In genomic region chr5:97625200-97625599, GRCm38 (mm10) we compare ENCODE assay signal across 25 mouse cellular contexts.
DNase-seq lines count a peak whose midpoint lies in the region; ATAC-seq and TF ChIP-seq lines count a peak whose summit lies in the region.
"Had no signal": no experiment of that assay in that cellular context is flagged by ENCODE, and none has a peak within 500 bp of the region (broad histone marks: within the 10 kb centered on the region; RNA-seq: fewer than 3 reads in every experiment).

No protein-coding gene starts in this region.

- no peaks in the 10 kb centered on the region for H3K9me3 ChIP-seq in hindbrain, embryonic 14.5 days (ENCODE audit: control insufficient read depth, low read length)
- H3K9me3 ChIP-seq in midbrain, embryonic 13.5 days, result no peaks in the 10 kb centered on the region
- H3K9me3 ChIP-seq: embryonic facial prominence, embryonic 15.5 days; forebrain, embryonic 10.5 days; heart, embryonic 15.5 days; hindbrain, embryonic 10.5 days; hindbrain, embryonic 15.5 days had no signal

- no peak overlapping the region for H3K9ac ChIP-seq in hindbrain, embryonic 14.5 days
- no peak overlapping the region for H3K9ac ChIP-seq in midbrain, embryonic 13.5 days (replicated peaks)
- H3K9ac ChIP-seq: embryonic facial prominence, embryonic 15.5 days; heart, embryonic 15.5 days; hindbrain, embryonic 15.5 days had no signal

- WGBS in hindbrain, embryonic 14.5 days, result 88% methylated on average over 3 of the region's 3 CpGs
- 92% methylated on average over 3 of the region's 3 CpGs for WGBS in midbrain, embryonic 13.5 days

- TF ChIP-seq CTCF in layer of hippocampus, adult 2 months (conservative IDR thresholded peaks at IDR 0.05), result no peak

- H3K27ac ChIP-seq in layer of hippocampus, adult 2 months, result peak overlapping the region; percentile 79
- H3K27ac ChIP-seq in hindbrain, embryonic 14.5 days, result no peak overlapping the region
- H3K27ac ChIP-seq in midbrain, embryonic 13.5 days, result no peak overlapping the region
- H3K27ac ChIP-seq: embryonic facial prominence, embryonic 15.5 days; forebrain, embryonic 10.5 days; heart, adult 2 months; heart, embryonic 15.5 days; hindbrain, embryonic 10.5 days; hindbrain, embryonic 15.5 days had no signal

- no peak overlapping the region for H3K4me3 ChIP-seq in layer of hippocampus, adult 2 months
- no peak overlapping the region for H3K4me3 ChIP-seq in hindbrain, embryonic 14.5 days (replicated peaks; ENCODE audit: low read length)
- H3K4me3 ChIP-seq in midbrain, embryonic 13.5 days (replicated peaks), result no peak overlapping the region
- H3K4me3 ChIP-seq: embryonic facial prominence, embryonic 15.5 days; erythroblast, embryonic 14.5 days; forebrain, embryonic 10.5 days; heart, adult 2 months; heart, embryonic 15.5 days; hindbrain, embryonic 10.5 days; hindbrain, embryonic 15.5 days had no signal

- no peaks in the 10 kb centered on the region for H3K27me3 ChIP-seq in hindbrain, embryonic 14.5 days (ENCODE audit: control insufficient read depth, insufficient read depth, low read length)
- H3K27me3 ChIP-seq in midbrain, embryonic 13.5 days, result no peaks in the 10 kb centered on the region
- H3K27me3 ChIP-seq: embryonic facial prominence, embryonic 15.5 days; heart, embryonic 15.5 days; hindbrain, embryonic 15.5 days had no signal

- peak; percentile 24 to 26 for DNase-seq in cerebellum, postnatal 10 days
- DNase-seq in cerebellum, postnatal 4 days (ENCODE audit: low spot score in 2 of 2), result no peak
- peak; percentile 73 for DNase-seq in heart, adult 11 months
- no peak for DNase-seq in heart, postnatal 4 days
- peak; percentile 51 for DNase-seq in layer of hippocampus, adult 2 months (ENCODE audit: low spot score in 2 of 2)
- peak; percentile 51 to 56 for DNase-seq in layer of hippocampus, postnatal 36 days
- DNase-seq in hindbrain, embryonic 14.5 days (ENCODE audit: low spot score), result no peak
- DNase-seq: adrenal gland, postnatal 10 days; B cell, adult 2 months; cerebellum, adult 18-20 months; cerebellum, adult 9-11 months; embryo, embryonic 11 days; gastrocnemius, postnatal 10 days; heart, adult 2 months; heart, postnatal 14 days had no signal

- H3K36me3 ChIP-seq in hindbrain, embryonic 14.5 days (replicated peaks; ENCODE audit: control insufficient read depth, insufficient read depth), result no peaks in the 10 kb centered on the region
- H3K36me3 ChIP-seq in midbrain, embryonic 13.5 days, result no peaks in the 10 kb centered on the region
- H3K36me3 ChIP-seq: embryonic facial prominence, embryonic 15.5 days; forebrain, embryonic 10.5 days; G1E; heart, embryonic 15.5 days; hindbrain, embryonic 10.5 days; hindbrain, embryonic 15.5 days had no signal

- ATAC-seq in hindbrain, embryonic 14.5 days (ENCODE audit: low FRiP score), result no peak
- no peak for ATAC-seq in midbrain, embryonic 13.5 days
- ATAC-seq: CD4-positive, CD25-positive, alpha-beta regulatory T cell, adult 4 months had no signal

- H3K4me2 ChIP-seq in hindbrain, embryonic 14.5 days (replicated peaks), result no peak overlapping the region
- H3K4me2 ChIP-seq in midbrain, embryonic 13.5 days (replicated peaks), result no peak overlapping the region
- H3K4me2 ChIP-seq: embryonic facial prominence, embryonic 15.5 days; heart, embryonic 11.5 days; heart, embryonic 15.5 days; hindbrain, embryonic 15.5 days had no signal

- no peaks in the 10 kb centered on the region for H3K4me1 ChIP-seq in hindbrain, embryonic 14.5 days (replicated peaks; ENCODE audit: control insufficient read depth, insufficient read depth, low read length)
- no peaks in the 10 kb centered on the region for H3K4me1 ChIP-seq in midbrain, embryonic 13.5 days (replicated peaks)
- H3K4me1 ChIP-seq: embryonic facial prominence, embryonic 15.5 days; forebrain, embryonic 10.5 days; heart, embryonic 15.5 days; hindbrain, embryonic 10.5 days; hindbrain, embryonic 15.5 days had no signal

Comparison
In these comparisons a context has a peak if more than half of its experiments do, and no peak if none do; other contexts are left out.
1. DNase-seq: peak in cerebellum, postnatal 10 days (2 of 2), heart, adult 11 months (single experiment), layer of hippocampus, adult 2 months (2 of 2) and layer of hippocampus, postnatal 36 days (2 of 2); none in cerebellum, postnatal 4 days (0 of 2), heart, postnatal 4 days (single experiment) and hindbrain, embryonic 14.5 days (single experiment).